Mouse (Mus musculus) megakaryocyte, embryonic 14.5 days (primary cell): ENCODE data around the gene Bricd5. TPM values are rescaled to one million over a fixed set of nuclear protein-coding genes. Genes with fewer than 3 reads are reported as not detected.

Experiments used
- H3K27me3 ChIP-seq: replicated peaks from 2 replicates; pipeline ENCODE3; 2012; ENCODE audit warnings: inconsistent platforms
- H3K36me3 ChIP-seq: replicated peaks from 2 replicates; pipeline ENCODE3; 2012; ENCODE audit warnings: low read length, inconsistent platforms, mixed read lengths
- H3K4me1 ChIP-seq: 2 replicates; pipeline ENCODE4 v1.6.1; 2012; ENCODE audit warnings: inconsistent platforms
- H3K4me3 ChIP-seq: replicated peaks from 2 replicates; pipeline ENCODE3; 2012; ENCODE audit warnings: moderate library complexity, mild to moderate bottlenecking, inconsistent platforms
- H3K9me3 ChIP-seq: 2 replicates; pipeline ENCODE4 v1.6.1; 2012; ENCODE audit warnings: inconsistent platforms
- FLI1 ChIP-seq: IDR thresholded peaks from 2 replicates; pipeline ENCODE4 v1.6.1; 2012; ENCODE audit warnings: low read length, inconsistent platforms, mixed read lengths
- GATA1 ChIP-seq: IDR thresholded peaks from 3 replicates; pipeline ENCODE4 v1.6.1; 2012; ENCODE audit warnings: mixed read lengths, low read length, inconsistent platforms, borderline replicate concordance
- polyA plus RNA-seq: library from polyadenylated mRNA; stranded (reverse); fragments of >175 nt; gene quantifications from 2 replicates; pipeline ENCODE4 v1.2.3, GENCODE M21; 2012; ENCODE audit warnings: low replicate concordance; ENCODE audit not compliant: insufficient read depth

The Bricd5 gene
- polyA plus RNA-seq, 1 experiment, result not detected

DNA sequence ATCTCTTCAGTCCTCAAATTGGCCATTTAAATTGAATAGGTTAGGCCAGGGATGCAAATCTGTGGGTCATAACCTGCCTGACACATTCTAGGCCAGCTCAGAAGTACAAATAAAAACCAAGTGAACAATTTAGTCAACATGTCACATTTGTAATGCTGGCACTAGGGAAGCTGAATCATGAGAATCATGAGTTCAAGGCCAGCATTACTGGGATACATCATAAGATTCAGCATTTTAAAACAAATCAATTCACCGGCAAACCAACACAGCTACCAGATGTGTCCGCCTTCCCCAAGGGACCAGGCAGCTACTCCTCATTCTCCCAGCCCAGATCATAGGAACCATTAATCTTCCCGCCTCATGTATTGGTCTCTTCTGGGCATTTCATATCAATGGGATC, 9.8 kb downstream of the Bricd5 start:
- no peaks in the 10 kb centered on the region for H3K36me3 ChIP-seq
- H3K4me3 ChIP-seq, result no peak overlapping the region
- peaks cover 39% of the 10 kb centered on the region for H3K27me3 ChIP-seq
- H3K4me1 ChIP-seq, result peaks cover 32% of the 10 kb centered on the region
- TF ChIP-seq FLI1 (no peak), GATA1 (no peak)
- H3K9me3 ChIP-seq, result no peaks in the 10 kb centered on the region; the same call in 1 of the 2 replicates

DNA sequence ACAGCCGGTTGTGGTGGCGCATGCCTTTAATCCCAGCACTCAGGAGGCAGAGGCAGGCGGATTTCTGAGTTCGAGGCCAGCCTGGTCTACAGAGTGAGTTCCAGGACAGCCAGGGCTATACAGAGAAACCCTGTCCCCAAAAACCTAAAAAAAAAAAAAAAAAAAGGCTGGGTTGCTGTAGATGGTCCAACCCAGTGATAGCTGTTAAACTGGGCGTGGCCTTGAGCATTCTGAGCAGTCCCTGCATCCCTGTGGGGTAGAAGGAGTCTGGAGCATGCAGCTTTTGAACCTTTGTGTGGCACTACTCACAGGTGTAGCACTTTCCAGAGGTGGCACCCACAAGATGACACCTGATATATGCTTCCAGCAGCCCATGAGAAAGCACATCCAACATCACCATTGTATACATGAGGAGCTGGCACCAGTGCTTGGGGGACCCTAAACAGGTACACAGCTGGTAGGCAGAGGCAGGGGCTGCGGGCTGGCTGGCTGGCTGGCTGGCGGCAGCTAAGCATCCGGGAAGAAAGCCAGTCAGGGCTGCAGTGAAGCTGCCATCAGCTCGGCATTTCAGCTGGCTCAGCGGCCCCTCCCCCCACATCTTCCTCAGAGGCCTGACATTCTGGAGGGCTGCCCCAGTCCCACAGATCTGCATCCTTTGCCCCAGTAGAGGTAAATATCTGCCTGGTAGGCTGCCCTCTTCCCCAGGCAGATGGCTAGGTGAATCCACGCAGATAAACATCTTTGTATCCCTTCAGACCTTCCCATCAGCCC, 11.6 kb downstream of the Bricd5 start:
- no peaks in the 10 kb centered on the region for H3K36me3 ChIP-seq
- TF ChIP-seq GATA1 (no peak), FLI1 (no peak)
- H3K4me3 ChIP-seq, result peak overlapping the region; percentile 47
- H3K4me1 ChIP-seq, result peaks cover 44% of the 10 kb centered on the region
- H3K9me3 ChIP-seq, result no peaks in the 10 kb centered on the region; the same call in 1 of the 2 replicates
- peaks cover 57% of the 10 kb centered on the region for H3K27me3 ChIP-seq

DNA sequence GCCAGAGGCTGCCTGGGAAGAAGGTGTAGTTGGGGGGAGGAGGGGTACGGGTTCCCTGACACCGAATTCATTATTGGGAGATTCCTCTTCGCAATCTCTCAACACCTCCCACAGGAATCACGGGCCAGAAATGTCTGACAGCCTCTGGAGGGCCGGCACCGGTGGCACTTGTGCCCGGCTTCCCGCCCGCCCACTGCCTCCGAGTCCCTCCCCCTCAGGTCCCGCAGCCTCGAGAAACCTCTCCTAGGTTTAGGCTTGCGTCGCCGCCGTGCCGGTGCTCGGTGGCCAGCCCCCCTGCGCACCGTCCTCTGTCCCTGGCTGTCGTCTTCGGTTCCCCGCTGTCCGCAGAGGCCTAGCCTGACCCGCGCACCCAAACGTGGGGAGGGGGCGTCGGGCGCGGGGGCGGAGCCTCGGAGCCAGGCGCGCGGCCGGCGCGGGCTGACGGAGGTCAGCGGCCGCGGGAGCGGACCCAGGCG, 14.5 kb downstream of the Bricd5 start, which contains the start of gene Caskin1:
TSS of gene Caskin1 (plus strand) at position 416 of the 476 bp plus-strand sequence.
- no peaks in the 10 kb centered on the region; the same call in 1 of the 2 replicates for H3K9me3 ChIP-seq
- no peaks in the 10 kb centered on the region for H3K36me3 ChIP-seq
- peak within 1 kb of the TSS; percentile 91 for H3K4me3 ChIP-seq
- no peak for TF ChIP-seq FLI1
- TF ChIP-seq GATA1, result no peak
- peaks cover 42% of the 10 kb centered on the region for H3K4me1 ChIP-seq
- H3K27me3 ChIP-seq, result peaks cover 78% of the 10 kb centered on the region

DNA sequence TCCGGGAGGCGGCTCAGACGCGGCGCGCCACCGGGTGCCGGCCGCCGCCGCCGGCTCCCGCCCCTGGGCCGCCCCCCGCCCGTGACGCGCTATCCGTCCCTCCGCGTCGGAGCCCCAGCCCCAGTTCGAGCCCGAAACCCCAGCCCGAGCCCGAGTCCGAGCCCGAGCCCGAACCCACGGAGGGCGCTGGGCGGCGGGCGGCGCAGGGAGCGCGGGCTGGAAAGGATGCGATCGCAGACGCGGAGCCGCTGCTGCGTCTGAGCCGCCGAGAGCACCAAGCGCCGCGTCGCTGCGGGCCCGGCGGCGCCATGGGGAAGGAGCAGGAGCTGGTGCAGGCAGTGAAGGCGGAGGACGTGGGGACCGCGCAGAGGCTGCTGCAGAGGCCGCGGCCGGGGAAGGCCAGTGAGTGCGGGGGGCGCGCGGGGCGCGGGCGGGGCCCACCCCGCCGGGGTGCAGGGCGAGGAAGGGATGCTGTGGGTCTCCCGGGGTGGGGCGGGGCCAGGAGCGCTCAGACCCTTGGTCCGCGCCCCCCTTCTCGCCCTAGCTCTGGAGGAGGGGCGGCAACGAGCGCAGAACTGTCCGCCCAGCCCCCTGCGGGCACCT, 15.1 kb downstream of the Bricd5 start:
- H3K36me3 ChIP-seq, result no peaks in the 10 kb centered on the region
- no peaks in the 10 kb centered on the region; the same call in 1 of the 2 replicates for H3K9me3 ChIP-seq
- TF ChIP-seq FLI1 (no peak), GATA1 (no peak)
- peak overlapping the region; percentile 91 for H3K4me3 ChIP-seq
- peaks cover 74% of the 10 kb centered on the region for H3K27me3 ChIP-seq
- peaks cover 42% of the 10 kb centered on the region for H3K4me1 ChIP-seq

DNA sequence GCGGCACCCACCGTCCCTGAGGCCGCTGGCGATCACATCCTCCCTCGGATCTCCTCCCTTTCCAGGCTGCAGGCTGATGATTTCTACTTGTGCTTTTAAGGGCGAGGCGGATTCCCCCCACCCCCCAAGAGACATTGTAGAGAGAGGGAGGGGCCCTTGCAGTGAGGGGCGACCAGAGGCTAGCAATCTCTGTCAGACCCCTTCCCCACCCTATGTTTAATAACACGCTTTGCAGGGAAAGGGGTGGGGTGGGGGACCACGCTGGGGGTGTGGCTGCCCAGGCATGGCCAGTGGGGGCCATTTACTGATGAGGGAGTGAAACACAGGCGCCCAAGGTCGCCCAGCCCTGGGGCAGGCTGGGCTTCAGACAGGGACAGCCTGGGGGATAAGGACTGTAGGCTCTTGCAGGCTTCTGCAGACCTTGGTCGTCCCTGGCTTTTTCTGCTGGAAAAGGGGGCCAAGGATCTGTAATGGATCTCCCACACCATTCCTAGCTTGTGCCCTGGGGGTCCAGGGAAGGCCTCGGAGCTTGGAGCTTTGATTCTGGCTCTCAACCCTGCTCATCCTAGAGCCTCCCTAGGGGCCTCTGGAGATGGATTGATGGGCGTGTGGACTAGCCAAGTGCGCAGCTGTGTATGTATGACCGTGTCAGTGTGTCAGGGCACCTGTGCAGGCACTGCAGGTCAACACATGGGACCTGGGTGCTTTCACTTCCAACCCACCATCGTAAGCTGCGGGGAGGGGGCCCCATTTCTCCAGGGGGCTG, 15.8 kb downstream of the Bricd5 start:
- no peaks in the 10 kb centered on the region for H3K36me3 ChIP-seq
- peaks cover 44% of the 10 kb centered on the region for H3K4me1 ChIP-seq
- H3K9me3 ChIP-seq, result no peaks in the 10 kb centered on the region; the same call in 1 of the 2 replicates
- no peak for TF ChIP-seq FLI1
- no peak for TF ChIP-seq GATA1
- H3K27me3 ChIP-seq, result peaks cover 78% of the 10 kb centered on the region
- H3K4me3 ChIP-seq, result peak overlapping the region; percentile 91

DNA sequence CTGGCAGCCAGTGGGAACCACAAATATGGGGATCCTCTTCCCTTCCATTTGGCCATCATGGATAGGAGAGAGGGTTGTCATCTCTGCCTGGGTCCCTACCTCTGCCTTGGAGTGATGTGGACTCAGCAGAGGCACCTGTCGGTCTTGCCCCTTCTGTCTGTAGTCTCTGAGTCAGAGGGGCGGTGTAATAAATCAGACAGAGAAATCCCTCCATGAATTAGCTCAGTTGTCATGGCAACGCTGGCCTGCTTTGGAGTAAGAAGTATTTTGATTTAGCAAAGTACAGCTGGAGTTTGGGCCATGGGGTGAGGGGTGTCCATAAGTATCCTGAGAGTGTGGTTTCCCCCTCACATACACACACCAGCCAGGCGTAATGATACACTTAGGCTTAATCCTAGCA, 16.7 kb downstream of the Bricd5 start:
- H3K4me3 ChIP-seq, result no peak overlapping the region
- peaks cover 46% of the 10 kb centered on the region for H3K4me1 ChIP-seq
- peaks cover 78% of the 10 kb centered on the region for H3K27me3 ChIP-seq
- TF ChIP-seq GATA1, result no peak
- TF ChIP-seq FLI1, result no peak
- no peaks in the 10 kb centered on the region; the same call in 1 of the 2 replicates for H3K9me3 ChIP-seq
- H3K36me3 ChIP-seq, result no peaks in the 10 kb centered on the region

DNA sequence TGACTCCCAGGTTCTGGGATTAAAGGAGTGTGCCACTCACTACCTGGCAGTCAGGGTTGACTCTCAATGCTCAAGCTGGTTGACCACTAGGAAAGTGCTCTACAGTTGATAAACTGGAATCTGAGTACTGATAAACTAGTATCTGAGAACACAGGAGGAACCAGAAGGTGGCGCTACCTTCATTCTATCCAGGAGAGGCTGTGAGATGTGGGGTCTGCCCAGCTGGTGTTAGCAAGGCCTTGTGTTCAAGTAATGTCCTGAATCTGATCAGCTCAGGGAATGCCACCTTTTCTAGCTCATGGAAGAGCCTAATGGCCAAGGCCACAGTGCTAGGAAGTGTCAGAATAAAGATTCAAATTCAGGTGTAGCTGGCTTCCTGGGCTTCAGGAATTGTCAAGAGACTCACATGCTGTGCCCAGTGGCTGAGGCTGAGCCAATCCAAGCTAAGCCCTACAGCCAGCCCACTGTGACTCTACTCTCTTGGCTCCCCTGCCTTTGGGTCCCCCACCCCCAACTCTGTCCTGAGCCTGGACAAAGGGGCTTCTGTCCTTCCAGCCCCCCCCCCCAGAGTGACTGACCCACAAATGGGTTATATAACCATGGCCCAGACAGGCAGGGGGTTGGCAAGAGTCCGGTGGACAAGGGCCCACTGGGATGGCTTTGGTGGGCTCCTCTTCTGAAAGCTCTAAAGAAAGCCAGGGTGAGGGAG, 21.1 kb downstream of the Bricd5 start:
- H3K9me3 ChIP-seq, result no peaks in the 10 kb centered on the region
- no peaks in the 10 kb centered on the region for H3K36me3 ChIP-seq
- peaks cover 20% of the 10 kb centered on the region for H3K4me1 ChIP-seq
- no peak overlapping the region for H3K4me3 ChIP-seq
- no peak for TF ChIP-seq FLI1
- TF ChIP-seq GATA1, result no peak
- H3K27me3 ChIP-seq, result peaks cover 78% of the 10 kb centered on the region

DNA sequence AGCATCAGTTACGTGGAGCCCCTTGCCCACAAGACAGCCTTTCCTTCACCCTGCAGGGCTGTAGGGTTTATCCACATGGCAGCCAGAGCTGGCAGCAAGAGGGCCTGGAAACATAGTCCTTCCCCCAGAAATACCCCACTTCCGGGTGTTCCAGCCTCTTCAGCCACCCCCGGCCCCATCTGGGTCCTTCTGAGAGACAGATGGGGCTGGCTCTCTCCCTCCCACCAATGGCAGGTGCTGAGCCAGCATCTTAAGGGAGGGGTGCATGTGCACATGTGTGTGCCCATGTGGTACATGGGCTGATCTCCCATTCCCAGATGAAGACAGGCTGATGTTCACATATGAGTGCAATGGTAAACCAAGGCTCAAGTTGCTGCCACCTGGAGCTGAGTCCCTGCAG, 21.8 kb downstream of the Bricd5 start:
- no peaks in the 10 kb centered on the region for H3K9me3 ChIP-seq
- peaks cover 14% of the 10 kb centered on the region for H3K4me1 ChIP-seq
- TF ChIP-seq FLI1 (no peak), GATA1 (no peak)
- no peaks in the 10 kb centered on the region for H3K36me3 ChIP-seq
- no peak overlapping the region for H3K4me3 ChIP-seq
- H3K27me3 ChIP-seq, result peaks cover 76% of the 10 kb centered on the region

DNA sequence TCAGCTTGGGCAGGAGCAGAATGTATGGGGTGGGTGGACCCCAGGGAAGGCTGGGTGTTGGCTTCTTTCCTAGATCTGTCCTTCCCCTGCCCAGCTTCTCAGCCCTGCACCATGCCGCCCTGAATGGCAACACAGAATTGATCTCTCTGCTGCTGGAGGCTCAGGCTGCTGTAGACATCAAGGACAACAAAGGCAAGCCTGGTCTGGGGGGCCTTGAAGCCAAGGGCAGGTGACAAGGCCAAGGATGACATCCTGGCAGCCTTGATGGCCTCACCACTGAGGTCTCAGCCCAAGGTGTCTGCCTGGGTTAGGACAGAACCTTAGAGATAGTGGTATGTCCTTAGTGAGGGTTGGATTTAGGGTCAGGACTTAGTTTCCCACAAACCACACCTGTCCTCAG, 22.3 kb downstream of the Bricd5 start:
- peaks cover 8% of the 10 kb centered on the region for H3K4me1 ChIP-seq

More for the DNA sequence above, 22.3 kb downstream of the Bricd5 start:
- Histone ChIP-seq H3K4me3 (no peak overlapping the region), H3K9me3 (no peaks in the 10 kb centered on the region), H3K36me3 (no peaks in the 10 kb centered on the region), H3K27me3 (peaks cover 76% of the 10 kb centered on the region)
- TF ChIP-seq FLI1, result no peak
